Mouse (Mus musculus) MEL (cell line): Measurements from ENCODE around the gene Gxylt2.

Source experiments
- CTCF ChIP-seq, 3 experiments: IDR thresholded peaks in 2 of 3; conservative IDR thresholded peaks in 1 of 3; 2 replicates each; pipeline ENCODE4 v1.5.1; 2011 to 2012; ENCODE audit warnings: low read length in 3 of 3, low read depth in 2 of 3, mild to moderate bottlenecking in 2 of 3, improper control_type of control experiment in 1 of 3, inconsistent platforms in 1 of 3, mixed read lengths in 1 of 3, moderate library complexity in 1 of 3; ENCODE audit not compliant: control insufficient read depth in 1 of 3, insufficient read depth in 1 of 3, poor library complexity in 1 of 3, severe bottlenecking in 1 of 3
- EP300 ChIP-seq, 2 experiments: IDR thresholded peaks; 2 replicates each; pipeline ENCODE4 v1.6.1; 2011; ENCODE audit warnings: improper control_type of control experiment in 2 of 2, low read length in 2 of 2, low read depth in 1 of 2, mild to moderate bottlenecking in 1 of 2
- POLR2A ChIP-seq, 2 experiments: IDR thresholded peaks; 2 replicates each; pipeline ENCODE4 v1.6.1; 2011 to 2012; ENCODE audit warnings: low read length in 2 of 2, mild to moderate bottlenecking in 2 of 2, control low read depth in 1 of 2, improper control_type of control experiment in 1 of 2, low read depth in 1 of 2, moderate library complexity in 1 of 2; ENCODE audit not compliant: control insufficient read depth in 1 of 2, insufficient read depth in 1 of 2, poor library complexity in 1 of 2
- UBTF ChIP-seq: IDR thresholded peaks from 2 replicates; pipeline ENCODE4 v1.6.1; 2012; ENCODE audit warnings: low read depth, mild to moderate bottlenecking, inconsistent platforms, low read length, improper control_type of control experiment, moderate library complexity, borderline replicate concordance; ENCODE audit not compliant: insufficient read depth

- no peak for TF ChIP-seq UBTF
- no peak for TF ChIP-seq POLR2A (IDR thresholded peaks at IDR 0.05; ENCODE audit: control insufficient read depth in 1 of 2, insufficient read depth in 1 of 2, low read depth in 1 of 2, low read length in 2 of 2, poor library complexity in 1 of 2)
- TF ChIP-seq EP300 (IDR thresholded peaks at IDR 0.05; ENCODE audit: low read depth in 1 of 2, low read length in 2 of 2): no peak
- TF ChIP-seq CTCF (IDR thresholded peaks at IDR 0.05 in 2 of 3, conservative IDR thresholded peaks at IDR 0.05 in 1 of 3; ENCODE audit: control insufficient read depth in 1 of 3, insufficient read depth in 1 of 3, low read depth in 2 of 3, low read length in 3 of 3, poor library complexity in 1 of 3, severe bottlenecking in 1 of 3): no peak
Observed at GRCm38 (mm10) chr6:100678636-100679035, 25.9 kb upstream of the Gxylt2 start.
